Mouse (Mus musculus): Measurements from ENCODE around the gene Gm3327.
"Not testable (repeated sequence)": the region's sequence is repeated elsewhere in the genome, so short reads cannot be mapped to it uniquely, and the experiment has no call there.

The Gm3327 gene

GRCm38 (mm10) chr14:44123551-44123950 is at the start of gene Gm3327:
Gm3327 (plus strand) TSS chr14:44123851.
- not testable (repeated sequence) for DNase-seq (ENCODE audit: low spot score in 2 of 2)

- peak in 1 of 2 experiments; percentile 1 for DNase-seq (ENCODE audit: low spot score in 2 of 2)
Observed at GRCm38 (mm10) chr14:44077785-44078341, 45.8 kb upstream of the Gm3327 start.

- not testable (repeated sequence) for DNase-seq (ENCODE audit: low spot score in 2 of 2)
Observed at GRCm38 (mm10) chr14:44086588-44086987, 37.1 kb upstream of the Gm3327 start.

DNA sequence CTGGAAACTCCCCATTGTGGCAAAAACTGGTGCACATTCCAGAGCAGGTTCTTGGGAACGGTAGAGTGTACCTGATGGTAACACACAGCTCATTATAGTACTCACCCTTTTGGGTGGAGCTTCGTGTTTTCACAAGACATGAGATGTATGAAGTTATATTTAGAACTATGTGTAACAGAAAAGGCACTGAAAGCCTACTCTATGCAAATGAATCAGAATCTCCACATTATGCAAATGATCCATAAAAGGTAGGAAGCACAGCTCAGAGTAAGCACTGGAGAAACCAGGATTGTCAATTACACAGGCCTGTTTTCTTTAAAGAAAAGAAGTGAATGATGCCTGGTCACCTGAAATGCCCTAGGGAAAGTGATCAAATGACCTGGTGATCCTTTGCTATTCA is 36.1 kb upstream of the Gm3327 start:
- not testable (repeated sequence) for DNase-seq (ENCODE audit: low spot score in 2 of 2)

GRCm38 (mm10) chr14:44091524-44091923 is 32.1 kb upstream of the Gm3327 start:
- DNase-seq (ENCODE audit: low spot score in 2 of 2) = not testable (repeated sequence)

GRCm38 (mm10) chr14:44094445-44094844 is 29.2 kb upstream of the Gm3327 start:
- DNase-seq (ENCODE audit: low spot score in 2 of 2) = not testable (repeated sequence)

- not testable (repeated sequence) for DNase-seq (ENCODE audit: low spot score in 2 of 2)
Observed at GRCm38 (mm10) chr14:44100030-44100429, 23.6 kb upstream of the Gm3327 start.

GRCm38 (mm10) chr14:44102354-44102753 is 21.3 kb upstream of the Gm3327 start, which contains the start of gene Ear2:
Ear2 (plus strand) TSS chr14:44102654.
- not testable (repeated sequence) for DNase-seq (ENCODE audit: low spot score in 2 of 2)

- no peak for DNase-seq (ENCODE audit: low spot score in 2 of 2)
Observed at GRCm38 (mm10) chr14:44110981-44111380, 12.7 kb upstream of the Gm3327 start.

Data from urinary bladder, adult 18-20 months (tissue).